Mouse (Mus musculus) mammary gland, adult 2 months (tissue): ENCODE results near the gene Atox1. TPM values are rescaled to one million over a fixed set of nuclear protein-coding genes. Genes with fewer than 3 reads are reported as not detected.

Experiments used
- polyA plus RNA-seq: library from polyadenylated mRNA; depleted of rRNA; stranded (reverse); fragments of >200 nt; gene quantifications from 2 replicates; pipeline ENCODE4 v1.2.3, GENCODE M21; 2012; ENCODE audit warnings: low replicate concordance; rRNA removed

Gene Atox1
- 453 and 597 TPM in 2 replicates for polyA plus RNA-seq

DNA sequence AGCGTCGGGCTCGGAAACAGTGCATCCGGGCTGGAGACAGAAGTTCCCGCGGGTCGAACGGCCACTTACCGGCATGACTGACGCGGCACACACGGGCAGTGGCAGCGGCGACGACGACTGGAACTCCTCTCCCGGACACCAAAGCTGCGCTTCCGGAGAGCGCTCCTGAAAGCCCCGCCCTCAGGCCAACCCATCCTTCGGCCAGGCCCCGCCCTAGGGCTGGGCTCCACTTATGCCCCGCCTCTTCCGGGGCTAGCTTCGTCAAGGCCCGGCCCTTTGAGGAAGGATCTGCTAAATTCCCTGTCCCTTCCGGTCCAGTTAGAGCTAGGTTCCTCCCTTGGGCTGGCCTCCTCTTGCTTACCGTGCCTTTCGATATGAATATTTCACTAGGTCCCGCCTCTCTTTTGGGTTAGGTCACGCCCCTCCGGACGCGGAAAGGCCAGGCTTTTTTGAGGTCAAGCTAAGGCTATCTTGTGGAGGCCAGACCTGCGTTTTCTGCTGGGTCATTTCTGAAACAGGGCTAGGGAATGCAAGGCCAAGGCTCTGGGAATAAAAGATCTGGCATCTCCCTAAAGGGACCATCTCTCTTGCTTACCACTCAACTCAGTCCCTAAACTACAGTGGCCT lies at the start of gene Atox1:
TSS of gene Atox1 (minus strand) at position 221 of the 627 bp plus-strand sequence.

DNA sequence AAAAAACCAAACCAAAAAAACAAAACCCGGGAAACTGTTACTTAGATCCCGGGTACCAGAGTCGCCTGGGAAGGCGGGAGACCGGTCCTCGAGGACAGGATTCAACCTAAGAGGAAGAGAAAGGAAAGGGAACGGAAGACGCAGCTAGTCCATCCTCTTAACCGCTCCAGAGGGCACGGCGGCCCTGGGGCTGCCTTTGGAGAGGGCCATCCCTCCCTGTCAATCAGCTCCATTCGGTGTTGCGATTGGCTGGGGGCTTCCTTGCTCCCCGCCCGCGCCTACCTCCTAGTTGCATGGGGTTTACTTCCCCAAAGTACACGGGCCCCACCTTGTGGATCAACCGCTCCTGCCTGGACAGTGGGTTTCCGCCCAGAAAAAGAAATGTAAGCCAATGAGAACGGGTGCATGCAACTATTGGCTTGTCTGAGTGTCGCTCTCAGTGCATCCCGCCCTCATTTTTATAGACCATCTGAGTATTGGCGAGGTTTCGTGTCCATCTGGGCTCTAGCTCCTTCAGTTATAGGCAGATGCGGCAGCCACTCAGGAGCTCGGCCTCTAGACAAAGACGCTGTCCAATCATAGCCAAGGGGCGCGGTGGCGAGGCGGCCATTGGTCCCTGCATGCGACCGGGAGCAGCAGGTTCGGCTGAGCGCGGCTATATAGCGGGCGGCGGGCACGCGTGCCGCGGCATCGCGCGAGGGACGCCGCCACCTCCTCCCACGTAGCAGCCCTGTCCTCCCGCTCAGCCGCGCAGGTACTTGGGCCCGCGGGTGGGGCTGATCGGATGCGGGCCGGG lies 8.2 kb upstream of the Atox1 start, which contains the start of gene G3bp1:
TSS of gene G3bp1 (plus strand) at position 638 of the 796 bp plus-strand sequence.

DNA sequence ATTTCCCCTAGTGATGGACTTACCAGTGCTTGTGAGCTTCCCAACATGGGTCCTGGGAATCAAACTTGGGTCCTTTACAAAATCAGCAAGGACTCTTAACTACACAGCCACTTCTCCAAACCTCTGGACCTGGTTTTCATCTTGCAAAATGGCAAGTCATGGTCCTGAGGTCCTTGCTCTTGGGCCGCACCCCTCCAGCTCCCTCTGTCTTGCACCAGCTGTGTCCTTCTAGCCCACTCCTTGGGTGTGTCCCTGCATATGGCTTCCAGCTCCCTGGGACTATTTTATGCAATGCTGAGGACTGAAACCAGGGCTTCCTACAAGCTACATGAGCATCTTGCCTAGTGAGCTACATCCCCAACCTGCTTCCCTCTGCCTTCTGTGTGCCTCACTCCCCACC lies 38.1 kb downstream of the Atox1 start, which contains the start of gene Sparc:
TSS of gene Sparc (minus strand) at position 206 of the 400 bp plus-strand sequence.

Other genes starting within 250 kb of the Atox1 start
- 0.36 and 0.65 TPM in 2 replicates for gene Fat2, start 124.7 kb downstream of the Atox1 start, polyA plus RNA-seq
- 2,918 and 3,435 TPM in 2 replicates for gene Sparc, start 38.1 kb downstream of the Atox1 start, polyA plus RNA-seq
- gene G3bp1, start 8.4 kb upstream of the Atox1 start, polyA plus RNA-seq, result 26.4 and 29.3 TPM in 2 replicates
- not detected in 2 replicates for gene Glra1, start 147.0 kb upstream of the Atox1 start, polyA plus RNA-seq